Mouse (Mus musculus) frontal cortex, postnatal 36 days (tissue): ENCODE measurements at regions not wholly inside any gene's neighbourhood (a gene's known extent, or its start where the extent isn't known, plus 50 kb on each side); places are given as distances from the start of the nearest gene placed in this dataset.
A peak's percentile ranks its signal among the peaks of the same experiment; 100 is the strongest.

Experiments
- DNase-seq, 2 experiments: peaks; one replicate each; pipeline ENCODE4 v3.0.0; 2022; ENCODE audit warnings: low spot score in 2 of 2

GRCm38 (mm10) chr1:72038518-72038917 lies 173.6 kb downstream of the Mreg start:
- no peak for DNase-seq

DNA sequence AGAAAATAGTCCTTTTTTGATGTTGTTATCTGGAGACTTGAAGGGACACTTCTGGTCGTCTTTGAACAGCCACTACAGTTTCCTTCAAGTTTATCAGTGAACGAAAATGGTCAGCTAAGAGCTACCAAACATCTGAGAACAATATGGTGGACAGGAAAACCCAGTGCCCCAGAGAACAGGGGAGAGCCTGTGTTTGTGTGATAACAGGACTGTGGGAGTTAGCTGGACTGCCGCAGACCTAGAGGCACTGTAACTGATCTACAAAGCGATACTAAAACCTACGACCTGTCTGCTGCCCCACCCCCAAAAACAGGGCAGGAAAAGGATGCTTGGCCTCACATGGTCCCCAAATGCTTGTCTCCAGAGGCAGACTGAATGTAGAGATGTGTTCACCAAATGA lies 175.5 kb downstream of the Mreg start:
- no peak for DNase-seq

- no peak for DNase-seq
Observed at GRCm38 (mm10) chr1:72036141-72036540, 176.0 kb downstream of the Mreg start.

- DNase-seq = no peak
Observed at GRCm38 (mm10) chr1:72033941-72034340, 178.2 kb downstream of the Mreg start.

- no peak for DNase-seq
Observed at GRCm38 (mm10) chr1:72032214-72032613, 179.9 kb downstream of the Mreg start.

GRCm38 (mm10) chr1:72030763-72031405 lies 181.2 kb downstream of the Mreg start:
- DNase-seq = no peak

GRCm38 (mm10) chr1:72029625-72030024 lies 182.5 kb downstream of the Mreg start:
- DNase-seq = no peak

DNA sequence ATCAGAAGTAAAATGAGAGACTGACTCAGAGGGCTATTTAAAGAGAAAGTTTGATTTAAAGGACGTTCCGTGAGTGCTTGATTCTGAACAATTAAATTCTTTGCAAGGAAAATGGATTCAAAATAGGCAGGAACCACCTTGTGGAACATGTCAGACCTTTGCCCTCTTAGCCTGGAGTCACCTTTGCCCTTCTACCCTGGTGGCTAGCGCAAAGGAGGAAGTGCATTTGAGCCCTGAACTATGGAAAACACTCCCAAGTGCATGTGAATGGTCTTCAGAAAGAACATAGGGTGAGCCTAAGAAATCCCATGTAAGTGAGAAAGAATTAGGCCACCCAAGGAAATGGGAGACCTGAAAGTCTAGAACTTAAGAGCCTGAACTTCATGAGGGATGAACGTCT lies 185.2 kb downstream of the Mreg start:
- DNase-seq = no peak

DNA sequence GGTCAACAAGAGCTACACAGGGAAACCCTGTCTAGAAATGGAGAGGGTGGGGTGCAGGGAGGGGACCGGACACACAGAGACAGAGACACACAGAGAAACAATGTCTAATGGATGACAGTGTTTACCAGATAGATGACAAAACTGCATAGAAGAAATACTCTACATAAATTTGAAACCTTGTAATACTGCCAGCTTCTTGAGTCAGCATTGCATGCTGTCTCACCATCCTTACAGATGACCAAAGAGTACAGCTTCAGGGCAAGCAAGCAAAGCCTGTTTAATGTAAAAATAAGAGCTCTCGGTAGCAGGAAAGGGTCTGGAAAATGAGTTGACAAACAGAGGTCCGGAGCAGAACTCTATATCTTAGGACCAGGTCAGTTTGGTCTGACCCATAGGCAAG lies 189.5 kb downstream of the Mreg start:
- DNase-seq = no peak

DNA sequence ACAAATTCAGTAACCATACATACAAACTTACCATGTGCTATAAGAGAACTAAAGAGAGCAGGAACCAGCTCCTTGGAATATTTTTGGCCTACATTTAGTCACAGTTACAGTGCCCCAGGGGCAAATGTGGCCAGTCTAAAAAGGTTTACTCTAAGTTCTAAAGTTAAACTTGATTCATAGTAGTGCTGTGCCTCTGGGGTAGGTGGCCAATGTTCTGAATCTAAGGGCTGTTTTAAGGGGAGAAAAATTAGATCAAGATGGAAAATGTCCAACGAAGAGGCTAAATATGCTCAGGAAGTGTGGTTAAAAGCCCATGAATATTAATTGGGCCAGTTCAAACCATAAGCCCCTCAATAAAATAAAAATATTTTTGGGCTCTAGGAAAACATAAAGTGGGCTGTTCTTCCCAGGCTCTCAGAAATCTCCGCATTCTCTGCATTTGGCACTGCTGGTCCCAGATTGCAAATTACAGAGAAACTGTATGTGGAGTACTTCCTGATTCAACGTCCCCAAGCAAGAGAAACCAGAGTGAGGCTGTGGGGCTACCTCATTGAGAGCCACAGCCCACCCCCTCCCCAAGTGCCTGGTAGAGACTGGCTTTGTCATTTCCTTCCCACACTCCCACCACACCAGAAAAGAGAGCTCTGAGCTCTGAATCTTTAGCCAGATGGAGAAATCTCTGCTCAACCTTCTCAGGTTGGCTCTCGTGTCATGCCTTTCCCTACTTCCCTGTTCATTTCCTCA lies 193.5 kb downstream of the Mreg start:
- no peak for DNase-seq

- DNase-seq = no peak
Observed at GRCm38 (mm10) chr1:72017814-72018478, 194.2 kb downstream of the Mreg start.

DNA sequence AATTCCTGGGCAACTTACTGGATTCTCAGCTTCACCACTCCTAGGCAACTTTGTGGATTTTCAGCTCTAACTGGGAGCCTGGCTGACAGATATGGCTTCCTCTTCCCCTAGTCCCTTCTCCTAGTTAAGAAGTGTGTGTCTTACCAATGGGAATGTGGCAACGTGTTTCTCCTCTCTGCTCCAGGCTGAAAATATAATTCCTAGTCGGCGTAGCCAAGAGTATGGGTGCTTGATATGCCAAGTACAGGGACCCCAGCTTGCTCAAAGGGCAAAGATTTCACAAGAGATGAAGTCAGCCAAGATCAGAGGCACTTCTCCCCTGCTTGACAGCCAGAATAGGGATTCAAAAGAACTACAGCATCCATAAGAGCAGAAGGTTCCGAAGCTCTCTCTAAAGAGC lies 196.6 kb downstream of the Mreg start:
- DNase-seq = no peak

GRCm38 (mm10) chr1:72014580-72014979 lies 197.5 kb downstream of the Mreg start:
- no peak for DNase-seq

GRCm38 (mm10) chr1:72013863-72014262 lies 198.2 kb downstream of the Mreg start:
- no peak for DNase-seq

DNA sequence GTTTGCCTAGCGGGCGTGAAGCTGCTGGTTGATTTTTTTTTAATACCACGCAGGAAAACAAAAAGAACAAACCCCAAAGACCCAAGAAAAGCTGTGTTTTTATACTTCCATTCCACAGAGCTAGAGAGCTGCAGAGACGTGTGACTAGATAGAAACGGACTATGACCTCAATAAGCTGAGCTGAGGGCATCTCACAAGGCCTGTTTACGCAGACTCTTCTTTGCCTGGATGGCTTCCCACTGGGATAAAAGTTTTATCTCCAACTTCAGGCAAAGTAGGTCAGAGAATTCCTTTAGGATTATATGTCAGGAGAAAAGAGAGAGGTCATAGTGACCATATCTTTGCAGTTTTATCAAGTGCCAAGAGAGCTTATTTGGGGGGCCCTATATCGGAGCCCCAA lies 199.4 kb downstream of the Mreg start:
- DNase-seq = no peak

DNA sequence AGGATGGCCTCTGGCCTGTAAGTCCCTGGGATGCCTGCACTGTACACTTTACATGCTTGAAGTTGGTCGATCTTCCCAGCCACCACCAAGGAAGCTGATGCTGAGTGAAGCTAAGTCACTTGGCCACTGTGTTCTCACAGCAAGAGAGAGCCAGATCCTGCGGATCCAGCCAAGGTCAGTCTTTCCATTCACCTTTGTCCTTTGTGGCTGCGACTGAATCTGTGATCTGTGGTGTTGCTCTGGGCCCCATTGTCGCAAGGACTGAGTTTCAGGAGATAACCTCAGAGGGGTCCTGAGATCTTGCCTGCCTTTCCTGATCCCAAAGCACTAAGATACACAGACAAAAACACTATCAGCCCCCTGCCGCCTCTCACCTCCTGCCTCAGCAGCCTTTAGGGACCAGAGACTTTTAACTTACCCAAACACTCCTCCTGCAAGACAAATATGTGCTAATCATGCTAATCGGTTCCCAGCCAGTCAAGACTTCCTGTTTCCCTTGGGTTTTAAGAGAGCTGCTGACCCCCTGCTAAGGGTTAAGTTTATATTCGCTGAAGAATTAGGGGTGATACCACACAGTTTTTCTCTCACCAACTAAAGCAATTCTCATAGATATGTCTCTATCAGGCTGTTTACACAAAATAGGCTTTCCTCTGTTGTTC lies 202.7 kb downstream of the Mreg start:
- no peak for DNase-seq

- DNase-seq = no peak
Observed at GRCm38 (mm10) chr1:72006696-72007291, 205.3 kb downstream of the Mreg start.

DNA sequence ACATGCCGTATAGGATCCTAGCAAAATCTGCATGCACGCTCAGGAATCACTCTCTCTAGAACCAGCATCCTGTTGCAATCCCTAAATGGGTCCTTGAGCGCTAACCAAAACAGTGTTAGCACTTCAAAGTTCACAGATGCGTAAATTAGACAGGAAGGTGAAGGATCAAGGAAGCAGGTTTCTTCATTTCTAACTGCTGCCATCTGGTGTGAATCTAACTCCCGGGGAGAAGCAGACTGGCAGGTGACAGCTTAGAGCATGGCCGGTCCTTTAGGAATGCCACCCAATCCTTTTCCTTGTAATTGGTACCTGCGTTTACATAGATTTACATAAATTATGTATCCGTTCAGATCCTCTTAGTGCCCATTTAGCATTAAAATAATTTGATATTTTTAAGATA lies 206.2 kb downstream of the Mreg start:
- no peak for DNase-seq

GRCm38 (mm10) chr1:72005550-72005949 lies 206.6 kb downstream of the Mreg start:
- no peak for DNase-seq

DNA sequence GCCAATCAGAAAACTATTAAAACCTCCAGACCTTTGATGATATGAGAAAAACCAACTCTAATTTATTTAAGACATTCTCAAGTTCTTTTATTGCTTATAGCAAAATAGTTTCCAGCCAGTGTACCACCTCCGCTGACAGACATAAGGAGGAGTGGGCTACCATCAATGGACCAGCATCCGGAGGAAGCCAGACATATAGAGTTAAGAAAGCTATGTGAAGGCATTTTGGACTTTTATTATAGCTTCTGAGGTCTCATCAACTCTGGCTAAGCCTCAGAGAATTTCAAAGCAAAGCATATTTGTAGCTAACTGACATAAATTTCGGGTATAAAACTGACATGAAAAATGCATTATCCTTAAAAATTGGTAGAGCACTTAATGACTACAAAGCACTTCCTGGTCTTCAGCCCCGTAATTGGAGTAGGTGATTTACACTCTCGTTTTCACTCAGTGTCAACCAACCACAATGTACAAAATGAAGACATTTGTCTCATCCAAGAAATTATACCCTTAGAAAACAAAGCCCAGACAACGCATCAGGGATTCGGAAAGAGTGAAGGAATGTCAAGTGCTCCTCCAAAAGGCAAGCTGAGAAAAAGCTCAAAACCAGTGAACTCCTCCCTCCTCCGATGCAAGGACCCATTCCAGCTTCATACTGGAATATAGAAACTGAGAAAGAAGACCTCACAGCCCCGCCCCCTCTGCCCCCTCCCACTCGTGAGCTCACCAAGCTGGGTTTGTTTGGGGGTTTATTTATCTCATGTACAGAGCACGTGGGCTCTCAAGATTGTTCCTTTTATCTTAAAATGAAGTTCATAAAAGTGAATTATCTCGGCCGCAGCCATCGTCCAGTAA lies 208.5 kb downstream of the Mreg start:
- no peak for DNase-seq

- DNase-seq = peak; percentile 23 to 56
Observed at GRCm38 (mm10) chr1:72002471-72003116, 209.5 kb downstream of the Mreg start.
